26 mouse cellular contexts compared by ENCODE assay signal in the genomic region with DNA sequence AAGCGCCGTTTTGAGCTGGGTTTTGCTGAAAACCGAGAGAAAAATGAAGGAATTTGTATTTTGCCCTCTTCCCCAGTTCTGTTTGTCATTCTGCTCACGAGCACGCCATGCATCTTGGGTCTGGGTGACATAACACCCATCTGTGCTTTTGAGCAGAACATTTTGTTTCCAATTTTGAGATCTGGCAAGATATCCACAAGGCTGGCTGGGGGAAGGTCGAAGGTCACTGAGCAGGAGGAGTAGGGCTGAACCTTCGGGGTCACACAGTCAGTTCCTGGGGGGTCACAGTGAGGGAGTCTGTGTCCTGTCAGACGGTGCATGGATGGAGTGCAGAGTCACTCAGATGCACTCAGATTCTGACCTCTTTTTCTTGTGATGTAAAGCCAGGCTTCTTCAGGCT.
A peak's percentile ranks its signal among the peaks of the same experiment; 100 is the strongest.
DNase-seq lines count a peak whose midpoint lies in the region; ATAC-seq lines count a peak whose summit lies in the region.
"Had no signal": no experiment of that assay in that cellular context is flagged by ENCODE, and none has a peak within 500 bp of the region (broad histone marks: within the 10 kb centered on the region; RNA-seq: fewer than 3 reads in every experiment).

No protein-coding gene starts in this region.

- H3K9ac ChIP-seq in lung, embryonic 16.5 days (ENCODE audit: low read length) = no peak overlapping the region
- H3K9ac ChIP-seq: heart, embryonic 12.5 days; hindbrain, embryonic 13.5 days; kidney, embryonic 15.5 days; limb, embryonic 15.5 days; liver, embryonic 13.5 days; lung, embryonic 15.5 days; midbrain, embryonic 12.5 days; neural tube, embryonic 13.5 days had no signal

- no peaks in the 10 kb centered on the region for H3K36me3 ChIP-seq in lung, embryonic 16.5 days (ENCODE audit: control insufficient read depth, insufficient read depth, low read length)
- H3K36me3 ChIP-seq: heart, embryonic 12.5 days; hindbrain, embryonic 13.5 days; kidney, embryonic 15.5 days; limb, embryonic 10.5 days; limb, embryonic 15.5 days; liver, embryonic 13.5 days; lung, embryonic 15.5 days; midbrain, embryonic 12.5 days; neural tube, embryonic 13.5 days had no signal

- H3K27ac ChIP-seq in lung, embryonic 16.5 days (ENCODE audit: low read length) = no peak overlapping the region
- H3K27ac ChIP-seq: hindbrain, embryonic 13.5 days; kidney, embryonic 15.5 days; limb, embryonic 10.5 days; limb, embryonic 15.5 days; liver, embryonic 13.5 days; lung, embryonic 15.5 days; midbrain, embryonic 12.5 days; neural tube, embryonic 13.5 days had no signal

- no peaks in the 10 kb centered on the region; the same call in 1 of the 2 replicates for H3K4me1 ChIP-seq in lung, embryonic 16.5 days (replicated peaks; ENCODE audit: control insufficient read depth, insufficient read depth, low read length)
- H3K4me1 ChIP-seq: heart, embryonic 12.5 days; hindbrain, embryonic 13.5 days; liver, embryonic 13.5 days; lung, embryonic 15.5 days; megakaryocyte, embryonic 14.5 days; midbrain, embryonic 12.5 days; neural tube, embryonic 13.5 days had no signal

- DNase-seq in heart, adult 11 months = peak; percentile 82
- no peak for DNase-seq in heart, adult 18-20 months
- peak; percentile 53 for DNase-seq in lung, postnatal 10 days
- peak; percentile 49 for DNase-seq in testis, postnatal 10 days (ENCODE audit: low spot score)
- no peak for DNase-seq in gastrocnemius, adult 18-20 months (ENCODE audit: low spot score)
- DNase-seq: B cell, adult 2 months; cerebellum, adult 8-10 months; cerebellum, postnatal 25 days; gastrocnemius, postnatal 14 days; heart, postnatal 4 days; kidney, adult 11 months; liver, embryonic 13.5 days; thymus, adult 18-20 months; thymus, postnatal 25 days had no signal

- 41% methylated on average over 8 of the region's 8 CpGs for WGBS in lung, embryonic 16.5 days

- H3K4me2 ChIP-seq in lung, embryonic 16.5 days (ENCODE audit: low read depth, low read length) = no peak overlapping the region
- H3K4me2 ChIP-seq: heart, embryonic 12.5 days; hindbrain, embryonic 13.5 days; kidney, embryonic 15.5 days; limb, embryonic 15.5 days; liver, embryonic 13.5 days; lung, embryonic 15.5 days; midbrain, embryonic 12.5 days; neural tube, embryonic 13.5 days had no signal

- H3K4me3 ChIP-seq in lung, embryonic 16.5 days (ENCODE audit: low read length) = no peak overlapping the region
- H3K4me3 ChIP-seq: erythroblast, embryonic 14.5 days; heart, embryonic 12.5 days; hindbrain, embryonic 13.5 days; kidney, embryonic 15.5 days; limb, embryonic 10.5 days; limb, embryonic 15.5 days; liver, embryonic 13.5 days; lung, embryonic 15.5 days; megakaryocyte, embryonic 14.5 days; midbrain, embryonic 12.5 days; neural tube, embryonic 13.5 days had no signal

- no peaks in the 10 kb centered on the region for H3K9me3 ChIP-seq in lung, embryonic 16.5 days (ENCODE audit: control insufficient read depth, low read length)
- H3K9me3 ChIP-seq: heart, embryonic 12.5 days; hindbrain, embryonic 13.5 days; kidney, embryonic 15.5 days; limb, embryonic 10.5 days; limb, embryonic 15.5 days; liver, embryonic 13.5 days; lung, embryonic 15.5 days; midbrain, embryonic 12.5 days; neural tube, embryonic 13.5 days had no signal

- H3K27me3 ChIP-seq in lung, embryonic 16.5 days (ENCODE audit: control insufficient read depth, insufficient read depth, low read depth, low read length) = no peaks in the 10 kb centered on the region
- H3K27me3 ChIP-seq: hindbrain, embryonic 13.5 days; kidney, embryonic 15.5 days; limb, embryonic 15.5 days; liver, embryonic 13.5 days; lung, embryonic 15.5 days; megakaryocyte, embryonic 14.5 days; midbrain, embryonic 12.5 days; neural tube, embryonic 13.5 days had no signal

- ATAC-seq in lung, embryonic 16.5 days (ENCODE audit: low read depth) = peak; percentile 59
- ATAC-seq in inflammation-experienced regulatory T-cells, adult 6 months = no peak

Comparison
In these comparisons a context has a peak if more than half of its experiments do, and no peak if none do; other contexts are left out.
1. DNase-seq: peak in heart, adult 11 months (single experiment), lung, postnatal 10 days (single experiment) and testis, postnatal 10 days (single experiment); none in heart, adult 18-20 months (0 of 2) and gastrocnemius, adult 18-20 months (single experiment).